Mouse (Mus musculus) adrenal gland, postnatal 4 days (tissue): ENCODE data around the gene Gm11099. TPM values are rescaled to one million over a fixed set of nuclear protein-coding genes. Genes with fewer than 3 reads are reported as not detected.

Source experiments
- DNase-seq, 2 experiments: peaks; one replicate each; pipeline ENCODE4 v3.0.0; 2021 to 2022; ENCODE audit warnings: low spot score in 2 of 2, mixed read lengths in 2 of 2
- long read RNA-seq, 2 experiments: library from polyadenylated mRNA; stranded (forward); transcript quantifications; one replicate each; pipeline ENCODE4 v2.0.0; 2021
- total RNA-seq, 2 experiments: library from RNA; stranded (reverse); gene quantifications; 2 replicates each; pipeline ENCODE4 v1.2.3; 2021

Gene Gm11099
- not detected for total RNA-seq
- long read RNA-seq, experiment 1, result 0 reads
- long read RNA-seq, experiment 2, result 0 reads

GRCm38 (mm10) chr2:58859134-58859533 is at the start of gene Gm11099:
Gene Gm11099 (plus strand): TSS chr2:58859434.
- no peak for DNase-seq

- DNase-seq, result no peak
These were observed 46.3 kb upstream of the Gm11099 start for GRCm38 (mm10) chr2:58812941-58813340.

DNA sequence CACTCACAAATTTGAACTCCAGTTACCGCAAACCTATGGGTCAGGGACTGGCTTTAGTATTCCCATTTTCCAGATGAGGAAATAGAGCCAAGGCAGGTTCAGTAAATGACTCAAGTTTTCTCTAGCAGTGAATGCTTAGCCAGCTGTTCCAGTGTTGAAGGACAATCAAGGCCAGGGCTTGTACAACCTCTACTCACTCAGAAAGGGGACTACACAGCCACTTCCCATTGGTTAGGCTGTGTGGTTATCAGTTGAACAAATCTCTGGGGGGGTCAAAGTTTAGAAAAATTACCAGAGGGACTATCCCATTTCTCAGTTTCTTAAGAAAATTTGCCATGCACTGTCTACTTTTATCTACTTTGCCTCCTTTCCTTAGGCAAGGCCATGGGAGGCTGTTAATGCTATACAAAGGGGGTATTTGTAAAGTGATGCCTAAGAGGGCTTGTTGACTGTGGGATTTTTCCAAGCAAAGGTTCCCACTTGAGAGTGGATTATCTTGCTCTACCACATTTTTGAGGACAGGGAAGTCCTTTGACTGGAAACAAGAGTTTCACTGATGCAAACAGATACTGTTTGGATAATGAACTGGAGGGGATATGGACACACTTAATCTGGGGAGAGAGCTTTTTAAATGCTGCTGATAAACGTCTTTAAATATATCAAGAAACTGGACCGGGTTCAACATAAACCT is 30.2 kb upstream of the Gm11099 start:
- no peak for DNase-seq

GRCm38 (mm10) chr2:58829981-58830742 is 29.1 kb upstream of the Gm11099 start:
- no peak for DNase-seq

- DNase-seq, result no peak
These were observed 26.8 kb upstream of the Gm11099 start for GRCm38 (mm10) chr2:58832253-58832980.

- no peak for DNase-seq
These were observed 18.2 kb upstream of the Gm11099 start for GRCm38 (mm10) chr2:58841021-58841420.

- no peak for DNase-seq
These were observed 16.8 kb upstream of the Gm11099 start for GRCm38 (mm10) chr2:58842443-58842842.

DNA sequence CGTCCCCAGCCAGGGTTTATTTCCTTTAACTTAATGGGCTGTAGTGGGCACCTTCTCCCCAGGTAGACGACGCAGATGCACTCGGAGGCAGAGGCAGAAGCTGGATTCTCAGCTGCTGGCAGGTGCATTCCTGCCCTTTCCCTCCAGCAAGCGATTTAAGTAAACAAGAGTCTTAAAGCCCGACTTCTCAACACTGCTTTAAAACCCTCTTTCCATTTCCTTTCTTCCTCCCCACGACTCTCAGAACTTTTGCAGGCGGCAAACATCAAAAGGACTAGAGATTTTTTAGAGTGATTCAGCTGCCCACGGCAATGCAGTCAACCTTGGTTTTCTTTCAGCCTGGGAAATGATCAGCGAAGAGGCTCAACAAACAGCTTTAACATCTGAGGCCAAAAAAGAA is 14.7 kb upstream of the Gm11099 start:
- no peak for DNase-seq

- no peak for DNase-seq
These were observed 20.6 kb downstream of the Gm11099 start for GRCm38 (mm10) chr2:58879876-58880275.

DNA sequence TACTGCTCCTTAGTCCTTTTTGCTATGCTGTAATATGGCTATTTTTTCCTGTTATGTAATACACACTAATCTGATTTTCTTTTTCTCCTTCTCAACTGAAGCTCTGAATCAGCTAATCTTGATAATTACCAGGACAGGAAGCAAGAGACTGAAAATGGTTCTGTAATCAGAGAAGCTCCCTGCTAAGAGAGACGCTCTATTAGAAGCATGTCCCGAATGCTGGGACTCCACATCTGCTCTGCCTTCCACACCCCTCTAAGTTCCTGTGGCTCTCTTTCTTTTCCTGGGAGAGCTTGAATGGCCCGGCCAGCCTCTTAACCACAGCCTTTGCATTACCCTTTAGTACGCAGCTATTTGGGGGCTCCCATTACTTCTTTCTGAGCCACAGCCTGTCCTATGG is 45.8 kb downstream of the Gm11099 start:
- no peak for DNase-seq

- DNase-seq, result no peak
These were observed 47.7 kb downstream of the Gm11099 start for GRCm38 (mm10) chr2:58906814-58907516.

GRCm38 (mm10) chr2:58912339-58912738 is 53.1 kb downstream of the Gm11099 start:
- DNase-seq, result no peak

- no peak for DNase-seq
These were observed 59.1 kb downstream of the Gm11099 start for GRCm38 (mm10) chr2:58918351-58918750.

GRCm38 (mm10) chr2:58925551-58925950 is 66.3 kb downstream of the Gm11099 start:
- no peak for DNase-seq

DNA sequence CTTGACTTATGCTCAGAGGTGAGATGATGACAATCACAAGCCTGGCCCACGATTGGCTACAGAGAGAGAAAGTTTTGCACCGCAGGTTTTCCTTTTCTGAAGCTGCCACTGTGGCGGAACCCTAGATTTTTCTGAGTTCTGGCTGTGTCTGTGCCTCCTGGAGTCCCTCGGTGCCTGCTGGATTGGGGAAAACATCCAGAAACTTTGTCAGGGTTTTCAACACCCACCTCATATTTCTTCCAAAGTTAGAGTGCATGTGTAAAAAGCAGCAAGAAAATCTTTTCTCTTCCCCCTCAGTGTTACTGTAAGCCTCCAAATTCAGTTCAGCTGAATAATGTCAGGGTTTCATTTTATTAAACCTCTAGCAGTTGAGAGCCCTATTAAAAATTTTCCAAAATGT is 82.1 kb downstream of the Gm11099 start:
- no peak for DNase-seq

DNA sequence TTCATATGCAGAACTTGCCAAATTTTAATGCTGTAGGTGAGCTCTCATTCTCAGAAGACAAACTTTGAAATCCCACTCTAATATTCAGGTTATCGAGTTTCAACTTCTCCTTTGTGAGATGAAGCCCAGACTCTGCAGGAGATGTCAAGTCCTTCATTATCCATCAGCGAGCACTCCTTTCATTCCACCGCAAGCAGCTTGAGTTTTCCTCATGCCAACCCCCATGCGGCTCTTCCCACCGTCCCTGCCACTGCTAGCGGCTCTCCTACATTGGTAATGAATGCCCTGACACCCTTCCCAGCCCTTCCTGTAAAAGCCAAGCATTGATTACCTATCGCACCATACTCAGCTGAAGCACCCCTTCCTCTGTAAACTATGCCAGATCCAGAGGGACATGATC is 89.6 kb downstream of the Gm11099 start:
- no peak for DNase-seq

DNA sequence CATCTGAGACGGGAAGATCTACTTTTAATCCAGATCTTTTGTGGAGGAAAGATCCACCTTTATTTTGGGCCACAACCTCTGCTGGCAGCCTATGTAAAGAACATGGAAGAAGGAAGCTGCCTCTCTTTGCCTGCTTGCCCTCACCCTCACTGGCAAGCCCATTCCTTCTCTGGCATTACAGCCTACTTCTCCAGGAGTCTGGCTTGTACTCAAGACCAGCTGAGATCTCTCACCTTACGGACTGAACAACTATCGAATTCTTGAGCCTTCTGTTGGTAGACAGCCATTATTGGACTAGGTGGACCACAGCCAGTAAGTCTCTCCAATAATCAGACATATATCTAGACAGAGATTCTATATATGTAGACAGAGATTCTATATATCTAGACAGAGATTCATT is 92.9 kb downstream of the Gm11099 start:
- no peak for DNase-seq

GRCm38 (mm10) chr2:58956351-58956750 is 97.1 kb downstream of the Gm11099 start:
- DNase-seq, result no peak

DNA sequence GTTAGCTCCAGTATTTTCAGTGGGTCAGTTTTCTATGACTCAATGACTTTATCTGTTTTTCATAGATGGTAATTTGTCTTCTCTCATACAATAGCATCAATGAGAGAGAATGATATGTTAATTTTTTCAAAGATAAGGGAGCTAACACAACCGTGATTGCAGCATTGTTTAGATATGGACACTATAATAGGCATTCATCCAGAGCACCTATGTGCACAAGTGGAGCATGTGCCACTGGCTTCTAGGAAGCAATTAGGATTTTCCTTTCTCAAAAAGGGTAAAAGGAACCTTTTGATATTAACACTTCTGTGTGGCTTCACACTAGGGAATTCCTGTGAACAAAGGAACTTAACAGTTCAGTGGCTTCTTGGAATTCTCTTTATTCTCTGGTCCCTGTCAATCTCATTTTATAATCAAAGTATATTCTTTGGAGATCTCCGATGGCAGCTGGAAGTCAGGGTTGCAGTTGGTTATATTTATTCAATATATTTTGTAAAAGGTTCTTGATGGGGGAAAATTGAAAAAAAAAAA is 97.6 kb downstream of the Gm11099 start:
- no peak for DNase-seq
